Mouse (Mus musculus): Measurements from ENCODE around the gene Sh3gl2.

The Sh3gl2 gene

DNA sequence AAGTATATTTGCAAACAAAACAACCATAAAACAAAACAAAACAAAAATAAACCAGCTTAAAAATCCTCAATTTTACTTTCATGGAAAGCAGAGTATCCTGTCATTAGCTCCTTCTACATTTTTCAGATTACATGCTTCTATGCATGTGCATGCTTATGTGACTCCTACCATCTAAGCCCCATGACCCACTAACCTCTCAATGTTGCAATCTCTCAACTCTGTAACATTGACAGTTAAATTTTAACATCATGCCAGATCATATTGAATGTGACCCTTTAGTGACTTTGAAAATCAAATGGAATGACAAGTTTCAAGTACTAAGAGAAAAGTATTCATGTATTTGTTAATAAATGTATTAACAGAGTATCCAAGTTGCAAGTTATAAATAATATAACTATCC lies 389.2 kb downstream of the Sh3gl2 start:
- no peak for DNase-seq (ENCODE audit: extremely low spot score)

DNA sequence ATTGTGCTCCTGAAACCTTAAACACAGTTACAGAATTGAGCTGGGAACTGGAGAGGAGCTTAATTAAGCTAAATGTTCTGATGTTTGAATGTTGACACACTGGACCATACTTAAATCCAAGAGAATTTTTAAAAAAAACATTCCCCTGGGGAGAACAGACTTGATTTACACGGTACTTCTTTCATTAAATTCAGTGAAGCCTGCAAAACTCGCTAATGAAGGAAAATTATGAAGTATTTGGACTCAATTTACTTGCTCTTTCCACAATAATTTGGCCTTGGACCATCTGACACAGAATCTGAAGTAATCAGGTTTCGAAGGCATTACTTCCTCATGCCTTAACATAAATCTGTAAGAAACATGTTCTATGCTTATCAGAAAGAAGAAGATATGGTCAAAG lies 408.4 kb downstream of the Sh3gl2 start:
- no peak for DNase-seq (ENCODE audit: extremely low spot score)

GRCm38 (mm10) chr4:85618746-85619145 lies 413.8 kb downstream of the Sh3gl2 start:
- DNase-seq (ENCODE audit: extremely low spot score), result no peak

GRCm38 (mm10) chr4:85619261-85619660 lies 414.3 kb downstream of the Sh3gl2 start:
- no peak for DNase-seq (ENCODE audit: extremely low spot score)

- no peak for DNase-seq (ENCODE audit: extremely low spot score)
Measured at GRCm38 (mm10) chr4:85629381-85629780, 424.5 kb downstream of the Sh3gl2 start.

- DNase-seq (ENCODE audit: extremely low spot score), result no peak
Measured at GRCm38 (mm10) chr4:85669271-85669670, 464.3 kb downstream of the Sh3gl2 start.

GRCm38 (mm10) chr4:85669735-85670134 lies 464.8 kb downstream of the Sh3gl2 start:
- no peak for DNase-seq (ENCODE audit: extremely low spot score)

DNA sequence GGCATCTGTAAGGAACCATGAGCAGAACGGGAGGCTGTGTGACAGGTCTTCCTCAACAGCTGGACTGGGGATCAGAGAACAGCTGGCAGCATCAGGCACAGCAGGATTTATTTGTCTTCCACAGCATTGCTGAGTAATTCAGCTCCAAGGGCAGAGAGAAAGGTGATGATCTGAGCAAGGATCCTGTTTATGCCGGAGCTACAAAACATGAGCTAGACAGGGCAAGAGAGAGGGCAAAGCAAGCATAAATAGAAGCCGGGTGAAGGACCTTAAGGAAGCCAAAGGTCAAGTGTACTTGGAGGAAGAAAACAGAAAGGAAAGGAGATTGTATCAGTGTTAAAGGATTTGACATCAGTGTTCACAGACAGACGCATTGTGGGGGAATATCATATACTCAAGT lies 467.4 kb downstream of the Sh3gl2 start:
- DNase-seq (ENCODE audit: extremely low spot score), result no peak

DNA sequence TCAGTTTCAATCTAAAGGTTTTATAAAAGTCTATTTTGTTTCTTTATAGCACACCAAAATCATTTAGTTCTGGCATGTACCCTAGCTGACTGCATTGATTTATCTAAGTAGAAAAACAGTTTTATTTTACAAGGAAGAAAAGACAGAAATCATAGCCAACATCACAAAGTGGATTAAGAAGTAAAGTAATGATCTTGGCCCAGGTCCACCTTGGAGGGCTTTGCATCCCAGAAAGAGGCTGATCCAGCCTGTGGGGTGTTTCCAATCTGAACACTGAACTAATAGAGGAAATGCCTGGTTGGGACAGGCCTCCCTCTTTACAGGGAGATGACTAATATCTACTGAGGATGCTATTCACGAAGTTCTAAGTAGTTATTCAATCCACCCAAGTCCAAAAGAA lies 472.7 kb downstream of the Sh3gl2 start:
- DNase-seq (ENCODE audit: extremely low spot score), result no peak

DNA sequence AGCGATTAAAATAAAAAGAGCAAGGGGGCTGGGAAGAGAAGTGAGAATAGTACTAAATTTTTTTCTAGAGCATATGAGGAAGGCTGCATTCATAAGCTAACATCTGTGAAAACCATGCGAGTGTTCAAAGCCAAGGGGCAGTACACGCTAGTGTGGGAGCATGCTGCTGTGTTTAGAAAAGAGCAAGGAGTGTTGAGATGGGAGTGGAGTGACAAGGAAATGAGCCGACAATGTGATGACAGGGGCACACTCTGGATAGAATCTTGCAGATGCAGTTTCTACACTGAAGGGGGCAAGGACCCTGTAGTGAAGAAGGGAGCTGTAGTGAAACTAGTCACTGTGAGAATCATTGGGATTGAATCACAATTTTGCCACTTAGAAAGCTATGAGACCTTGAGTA lies 481.2 kb downstream of the Sh3gl2 start:
- DNase-seq (ENCODE audit: extremely low spot score), result no peak

Data from embryo, embryonic 9.5 days (tissue).